Mouse (Mus musculus): Measurements from ENCODE around the gene Gm49630. TPM values are rescaled to one million over a fixed set of nuclear protein-coding genes. Genes with fewer than 3 reads are reported as not detected.
"Not testable (repeated sequence)": the region's sequence is repeated elsewhere in the genome, so short reads cannot be mapped to it uniquely, and the experiment has no call there.

Gene Gm49630
- total and polyA plus RNA-seq, 2 experiments from 2014 or later: not detected

DNA sequence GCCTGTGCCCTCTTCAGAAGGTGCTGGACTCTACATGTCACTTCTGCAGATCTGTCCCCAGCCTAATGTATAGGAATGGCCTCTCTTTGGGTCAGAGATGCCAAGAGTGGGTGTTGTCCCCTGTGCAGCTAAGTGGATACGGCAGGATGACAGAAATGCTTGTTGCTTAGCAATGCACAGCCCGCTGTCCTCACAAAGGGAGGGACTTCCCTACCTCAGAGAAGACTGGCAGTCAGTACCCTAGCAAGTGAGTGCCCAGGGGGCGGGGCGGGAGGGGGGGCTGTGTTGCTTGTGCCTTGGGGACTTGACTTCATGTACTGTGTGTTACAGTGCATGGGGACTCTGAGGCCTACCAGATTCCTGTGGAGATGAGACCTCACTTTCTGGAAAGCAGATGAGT is 12.0 kb downstream of the Gm49630 start:
- WGBS: 65% methylated on average over 4 of the region's 4 CpGs

DNA sequence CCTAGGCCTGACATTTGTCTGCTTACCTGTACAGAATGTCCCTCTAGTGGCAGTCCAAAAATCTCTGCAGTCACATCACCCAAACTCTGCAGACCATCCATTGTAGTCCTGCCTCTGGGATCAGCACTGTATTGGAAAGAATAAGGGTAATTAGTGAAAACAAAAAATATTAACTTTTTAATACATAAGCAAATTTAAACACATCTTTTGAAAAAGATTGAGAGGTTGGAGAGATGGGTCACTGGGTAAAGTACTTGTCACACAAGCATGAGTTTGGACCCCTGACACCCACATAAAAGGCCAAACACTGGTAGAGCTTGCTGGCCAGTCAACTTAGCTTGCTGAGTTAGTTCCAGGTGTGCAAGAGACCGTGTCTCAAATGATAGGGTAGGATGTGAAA is 19.2 kb downstream of the Gm49630 start, which contains the start of gene Ttll2:
Gene Ttll2, minus strand, starts transcription at position 101 of the 400 bp plus-strand sequence.
- WGBS: 100% methylated on average over 1 of the region's 1 CpGs
- not testable (repeated sequence) for H3K27me3 ChIP-seq (ENCODE audit: insufficient read depth, low read length); H3K27ac ChIP-seq (ENCODE audit: low read depth, low read length); H3K36me3 ChIP-seq (ENCODE audit: insufficient read depth, low read length); H3K4me3 ChIP-seq (ENCODE audit: low read depth, low read length); DNase-seq (ENCODE audit: low spot score); ATAC-seq (ENCODE audit: low FRiP score); H3K4me2 ChIP-seq (ENCODE audit: low read depth, low read length, poor library complexity, severe bottlenecking); H3K9ac ChIP-seq (replicated peaks; ENCODE audit: low read length, poor library complexity, severe bottlenecking); H3K9me3 ChIP-seq (ENCODE audit: low read length); H3K4me1 ChIP-seq (ENCODE audit: insufficient read depth, low read length)

More for the DNA sequence above, 12.0 kb downstream of the Gm49630 start:
- H3K4me2 ChIP-seq (ENCODE audit: low read depth, low read length, poor library complexity, severe bottlenecking); H3K9me3 ChIP-seq (ENCODE audit: low read length); H3K36me3 ChIP-seq (ENCODE audit: insufficient read depth, low read length); H3K4me3 ChIP-seq (ENCODE audit: low read depth, low read length); H3K27me3 ChIP-seq (ENCODE audit: insufficient read depth, low read length); H3K4me1 ChIP-seq (ENCODE audit: insufficient read depth, low read length); DNase-seq (ENCODE audit: low spot score); H3K9ac ChIP-seq (replicated peaks; ENCODE audit: low read length, poor library complexity, severe bottlenecking); H3K27ac ChIP-seq (ENCODE audit: low read depth, low read length); ATAC-seq (ENCODE audit: low FRiP score): not testable (repeated sequence)

DNA sequence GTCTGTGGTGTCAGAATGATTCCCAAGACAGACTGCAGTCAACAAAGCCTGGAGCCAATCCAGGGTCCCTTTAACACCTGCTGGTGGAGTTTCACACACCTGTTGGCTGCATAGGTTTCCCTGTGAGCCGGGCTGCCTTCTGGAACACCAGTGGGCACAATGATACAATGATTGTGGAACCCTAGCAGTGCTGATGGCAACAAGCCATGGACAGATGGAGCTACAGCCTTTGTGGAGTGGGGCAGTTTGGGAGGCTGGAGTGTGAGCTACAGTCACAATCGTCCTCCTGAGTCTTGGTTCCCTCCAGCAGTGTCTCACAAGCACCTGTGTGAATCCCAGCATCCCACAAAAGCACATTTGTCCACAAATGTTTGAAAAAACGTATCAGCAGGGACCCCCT is 23.0 kb downstream of the Gm49630 start:
- H3K27me3 ChIP-seq (ENCODE audit: insufficient read depth, low read length); H3K4me3 ChIP-seq (ENCODE audit: low read depth, low read length); H3K4me1 ChIP-seq (ENCODE audit: insufficient read depth, low read length); ATAC-seq (ENCODE audit: low FRiP score); H3K9ac ChIP-seq (replicated peaks; ENCODE audit: low read length, poor library complexity, severe bottlenecking); H3K27ac ChIP-seq (ENCODE audit: low read depth, low read length); H3K4me2 ChIP-seq (ENCODE audit: low read depth, low read length, poor library complexity, severe bottlenecking); H3K36me3 ChIP-seq (ENCODE audit: insufficient read depth, low read length); H3K9me3 ChIP-seq (ENCODE audit: low read length): not testable (repeated sequence)
- 75% methylated on average over 1 of the region's 3 CpGs for WGBS
- peak; percentile 36 for DNase-seq (ENCODE audit: low spot score)

DNA sequence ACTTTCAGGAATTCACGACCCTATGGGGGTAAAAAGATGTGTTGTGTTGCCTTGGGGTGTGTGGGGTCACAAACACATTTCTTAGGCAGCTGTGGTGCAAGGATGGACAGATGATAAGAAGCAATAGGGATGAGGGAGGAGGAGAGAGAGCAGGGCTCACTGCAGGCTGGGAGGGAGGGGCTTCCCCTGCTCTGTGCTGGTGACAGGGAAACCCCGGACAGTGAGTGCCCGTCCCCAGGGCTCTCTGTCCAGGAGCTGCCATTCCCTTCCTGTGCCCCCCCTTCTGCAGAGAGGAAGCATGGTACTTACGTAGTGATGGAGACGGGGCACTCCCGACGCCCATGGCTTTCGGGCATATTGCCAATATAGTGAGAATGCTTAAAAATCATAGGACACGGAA is 34.4 kb downstream of the Gm49630 start:
- not testable (repeated sequence) for H3K27me3 ChIP-seq (ENCODE audit: insufficient read depth, low read length); H3K4me3 ChIP-seq (ENCODE audit: low read depth, low read length); H3K27ac ChIP-seq (ENCODE audit: low read depth, low read length); H3K4me1 ChIP-seq (ENCODE audit: insufficient read depth, low read length); H3K36me3 ChIP-seq (ENCODE audit: insufficient read depth, low read length); DNase-seq (ENCODE audit: low spot score); H3K4me2 ChIP-seq (ENCODE audit: low read depth, low read length, poor library complexity, severe bottlenecking); H3K9ac ChIP-seq (replicated peaks; ENCODE audit: low read length, poor library complexity, severe bottlenecking); H3K9me3 ChIP-seq (ENCODE audit: low read length)
- 70% methylated on average over 7 of the region's 9 CpGs for WGBS
- ATAC-seq (ENCODE audit: low FRiP score): peak; percentile 66; the same call in 1 of the 2 replicates

DNA sequence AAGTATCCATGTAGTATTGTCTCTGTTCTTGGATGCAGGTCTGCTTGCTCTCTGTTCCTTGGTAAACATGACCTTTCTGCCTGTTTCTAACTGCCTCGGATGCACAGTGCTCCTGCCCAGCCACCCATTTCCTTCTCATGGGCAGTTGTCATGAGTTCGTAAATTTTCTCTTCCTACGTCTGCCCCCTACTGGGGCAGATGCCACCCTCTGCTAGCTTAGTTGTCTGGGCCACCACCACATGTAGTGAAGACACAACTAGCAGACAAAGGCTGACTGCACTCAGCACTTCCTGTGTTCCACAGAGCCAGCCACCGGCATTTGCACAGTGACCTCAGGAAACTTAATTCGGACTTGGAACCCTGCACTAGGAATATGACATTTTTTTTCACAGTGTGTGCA is 39.0 kb downstream of the Gm49630 start:
- not testable (repeated sequence) for ATAC-seq (ENCODE audit: low FRiP score); H3K4me3 ChIP-seq (ENCODE audit: low read depth, low read length); DNase-seq (ENCODE audit: low spot score); H3K27me3 ChIP-seq (ENCODE audit: insufficient read depth, low read length); H3K4me1 ChIP-seq (ENCODE audit: insufficient read depth, low read length); H3K27ac ChIP-seq (ENCODE audit: low read depth, low read length); H3K4me2 ChIP-seq (ENCODE audit: low read depth, low read length, poor library complexity, severe bottlenecking); H3K36me3 ChIP-seq (ENCODE audit: insufficient read depth, low read length); H3K9ac ChIP-seq (replicated peaks; ENCODE audit: low read length, poor library complexity, severe bottlenecking); H3K9me3 ChIP-seq (ENCODE audit: low read length)
- 78% methylated on average over 3 of the region's 5 CpGs for WGBS

DNA sequence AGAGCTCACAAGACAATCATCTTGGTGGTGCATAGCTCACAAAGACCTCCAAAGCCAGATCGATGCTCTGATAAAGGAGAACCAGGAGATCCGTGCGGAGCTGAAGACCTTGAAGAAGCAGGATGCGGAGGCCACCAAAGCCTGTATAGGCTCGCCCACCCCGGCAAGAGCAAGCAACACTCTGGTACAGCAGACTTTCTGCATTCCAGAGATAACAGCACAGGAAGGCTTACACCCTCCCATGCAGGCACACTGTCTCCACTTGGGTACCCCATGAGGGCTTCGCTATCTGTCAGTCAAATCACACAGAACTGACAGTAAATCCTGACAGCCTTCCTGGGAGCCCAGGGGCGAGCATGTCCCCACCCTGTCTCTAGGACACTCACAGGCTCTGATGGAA is 45.4 kb downstream of the Gm49630 start:
- ATAC-seq (ENCODE audit: low FRiP score); H3K4me1 ChIP-seq (ENCODE audit: insufficient read depth, low read length); H3K27me3 ChIP-seq (ENCODE audit: insufficient read depth, low read length); H3K4me3 ChIP-seq (ENCODE audit: low read depth, low read length); H3K4me2 ChIP-seq (ENCODE audit: low read depth, low read length, poor library complexity, severe bottlenecking); H3K9me3 ChIP-seq (ENCODE audit: low read length); H3K36me3 ChIP-seq (ENCODE audit: insufficient read depth, low read length); H3K9ac ChIP-seq (replicated peaks; ENCODE audit: low read length, poor library complexity, severe bottlenecking); H3K27ac ChIP-seq (ENCODE audit: low read depth, low read length); DNase-seq (ENCODE audit: low spot score): not testable (repeated sequence)
- WGBS: 82% methylated on average over 2 of the region's 8 CpGs

DNA sequence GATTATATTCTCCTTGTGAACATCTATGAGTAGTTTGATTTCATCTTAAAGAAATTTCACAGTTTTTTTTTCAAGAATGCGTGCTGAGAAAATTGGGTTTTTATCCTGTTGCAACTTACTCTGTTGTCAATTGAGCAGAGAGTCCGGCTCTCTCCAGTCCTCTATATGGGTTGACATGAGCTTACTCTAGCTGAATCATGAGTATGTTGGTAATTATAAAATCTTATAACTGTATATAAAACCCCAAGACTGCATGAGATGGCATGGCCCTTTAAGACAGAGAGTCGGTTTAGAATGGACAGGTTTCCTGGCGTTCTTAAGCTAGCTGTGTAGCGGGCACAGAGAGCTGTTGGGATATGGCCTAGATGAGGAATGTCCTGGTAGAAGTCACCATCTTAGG is 47.4 kb downstream of the Gm49630 start, which contains the start of gene Tcp10a:
Gene Tcp10a, plus strand, starts transcription at position 301 of the 400 bp plus-strand sequence.
- H3K36me3 ChIP-seq (ENCODE audit: insufficient read depth, low read length); ATAC-seq (ENCODE audit: low FRiP score); H3K27ac ChIP-seq (ENCODE audit: low read depth, low read length); H3K9ac ChIP-seq (replicated peaks; ENCODE audit: low read length, poor library complexity, severe bottlenecking); H3K4me1 ChIP-seq (ENCODE audit: insufficient read depth, low read length); H3K27me3 ChIP-seq (ENCODE audit: insufficient read depth, low read length); H3K4me2 ChIP-seq (ENCODE audit: low read depth, low read length, poor library complexity, severe bottlenecking); H3K4me3 ChIP-seq (ENCODE audit: low read depth, low read length); H3K9me3 ChIP-seq (ENCODE audit: low read length); DNase-seq (ENCODE audit: low spot score): not testable (repeated sequence)
- 93% methylated on average over 3 of the region's 5 CpGs for WGBS

DNA sequence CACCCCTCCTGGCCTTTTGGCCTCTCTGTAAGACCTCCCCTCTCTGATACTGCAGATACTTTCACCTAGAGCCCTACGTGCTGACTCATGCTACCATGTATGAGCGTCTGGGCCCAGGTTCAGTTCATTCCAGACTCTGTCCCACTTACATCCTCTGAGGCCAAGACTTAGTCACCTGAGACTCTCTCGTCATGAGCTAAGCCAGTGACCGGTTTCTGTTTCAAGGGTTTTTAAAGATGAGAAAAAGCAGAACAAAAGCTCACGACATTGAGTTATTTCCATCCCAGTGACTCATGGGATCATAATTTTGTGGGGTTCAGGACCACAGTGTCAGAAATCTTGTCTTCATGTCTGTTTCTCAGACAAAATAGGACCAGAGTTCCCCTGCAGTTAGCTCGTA is 52.0 kb downstream of the Gm49630 start:
- ATAC-seq (ENCODE audit: low FRiP score): not testable (repeated sequence)
- WGBS: 92% methylated on average over 6 of the region's 6 CpGs

DNA sequence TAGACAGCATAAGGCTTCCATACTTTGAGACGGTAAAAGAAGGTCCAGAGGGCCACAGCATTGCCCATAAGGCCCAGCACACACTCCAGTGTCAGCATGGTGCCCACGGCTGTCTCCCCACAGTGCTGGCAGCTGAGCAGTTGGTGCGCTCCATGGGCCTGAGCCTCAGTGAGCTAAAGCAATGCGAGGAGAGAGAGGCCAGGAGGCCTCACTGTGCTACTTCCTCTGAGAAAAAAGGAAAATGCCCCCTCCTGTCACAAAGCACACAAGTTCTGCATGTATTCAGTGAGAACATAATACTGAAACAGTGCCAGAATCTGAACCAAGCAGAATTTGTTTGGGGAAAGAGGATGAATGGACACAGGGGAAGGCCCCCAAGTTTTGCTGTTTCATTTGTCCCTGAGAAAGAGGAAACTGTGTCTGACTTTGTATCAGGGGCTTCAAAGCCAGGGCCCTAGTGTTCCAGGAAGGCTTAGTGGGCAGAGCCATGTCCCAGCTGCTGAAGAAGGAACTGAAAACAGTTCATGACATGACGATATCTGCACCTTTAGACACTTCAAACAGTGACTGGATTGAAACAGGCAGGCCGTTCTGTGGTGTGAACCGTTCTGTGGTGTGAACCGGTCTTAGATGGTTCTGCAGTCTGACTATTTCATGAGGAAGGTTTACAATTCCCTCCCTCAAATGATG is 55.9 kb downstream of the Gm49630 start:
- H3K27me3 ChIP-seq (ENCODE audit: insufficient read depth, low read length); H3K9ac ChIP-seq (replicated peaks; ENCODE audit: low read length, poor library complexity, severe bottlenecking); H3K4me2 ChIP-seq (ENCODE audit: low read depth, low read length, poor library complexity, severe bottlenecking); ATAC-seq (ENCODE audit: low FRiP score); H3K4me3 ChIP-seq (ENCODE audit: low read depth, low read length); H3K9me3 ChIP-seq (ENCODE audit: low read length); H3K4me1 ChIP-seq (ENCODE audit: insufficient read depth, low read length); H3K27ac ChIP-seq (ENCODE audit: low read depth, low read length); DNase-seq (ENCODE audit: low spot score); H3K36me3 ChIP-seq (ENCODE audit: insufficient read depth, low read length): not testable (repeated sequence)
- 89% methylated on average over 6 of the region's 8 CpGs for WGBS

More for the DNA sequence above, 52.0 kb downstream of the Gm49630 start:
- not testable (repeated sequence) for H3K4me3 ChIP-seq (ENCODE audit: low read depth, low read length); H3K4me2 ChIP-seq (ENCODE audit: low read depth, low read length, poor library complexity, severe bottlenecking); H3K27me3 ChIP-seq (ENCODE audit: insufficient read depth, low read length); H3K9me3 ChIP-seq (ENCODE audit: low read length); H3K27ac ChIP-seq (ENCODE audit: low read depth, low read length); DNase-seq (ENCODE audit: low spot score); H3K36me3 ChIP-seq (ENCODE audit: insufficient read depth, low read length); H3K4me1 ChIP-seq (ENCODE audit: insufficient read depth, low read length); H3K9ac ChIP-seq (replicated peaks; ENCODE audit: low read length, poor library complexity, severe bottlenecking)
